Mouse (Mus musculus) bone marrow, adult 2 months (tissue): ENCODE data around the gene Klhl36.

Source experiments
- CTCF ChIP-seq: fragments of 200-500 bp; IDR thresholded peaks from 2 replicates; pipeline ENCODE4 v1.5.1; 2011; ENCODE audit warnings: low read length, control low read depth; ENCODE audit not compliant: control insufficient read depth, insufficient read depth
- POLR2A ChIP-seq: fragments of 200-500 bp; IDR thresholded peaks from 2 replicates; pipeline ENCODE4 v1.6.1; 2011; ENCODE audit warnings: low read depth, mild to moderate bottlenecking, control low read depth, low read length, borderline replicate concordance; ENCODE audit not compliant: control insufficient read depth

DNA sequence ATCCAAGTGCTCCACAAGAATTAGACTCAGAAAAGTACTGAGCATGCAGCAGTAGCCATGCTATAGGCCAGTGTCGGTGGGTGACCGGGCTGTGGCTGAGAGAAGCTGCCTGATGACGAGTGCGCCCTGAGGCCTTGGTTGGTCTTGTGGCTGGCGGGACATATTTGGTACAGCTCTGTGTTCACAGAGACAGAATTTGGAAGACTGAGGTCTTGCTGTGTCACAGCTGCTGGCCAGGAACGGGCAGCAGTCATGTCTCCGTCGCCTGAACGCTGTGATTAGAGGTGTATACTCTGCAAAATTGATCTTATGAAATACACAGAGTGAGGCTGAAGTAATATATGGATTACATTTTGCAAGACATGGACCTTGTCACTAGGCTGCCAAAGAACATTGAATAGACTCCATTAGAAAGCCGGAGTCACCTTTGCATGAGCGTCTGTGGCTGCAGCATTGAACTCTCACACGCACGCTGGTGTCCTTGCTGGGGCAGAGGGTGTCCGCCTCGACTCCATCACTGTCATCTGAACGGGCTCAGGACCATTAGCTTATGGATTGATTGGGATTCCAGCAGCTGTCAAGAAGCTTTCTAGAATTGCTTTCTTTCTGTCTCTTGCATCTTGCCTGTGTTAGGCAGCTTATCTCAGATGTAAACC is 54.3 kb downstream of the Klhl36 start:
- no peak for TF ChIP-seq POLR2A
- no peak for TF ChIP-seq CTCF
